Mouse (Mus musculus): ENCODE measurements around the gene Lmod1.
"Not testable (repeated sequence)": the region's sequence is repeated elsewhere in the genome, so short reads cannot be mapped to it uniquely, and the experiment has no call there.

Gene Lmod1

DNA sequence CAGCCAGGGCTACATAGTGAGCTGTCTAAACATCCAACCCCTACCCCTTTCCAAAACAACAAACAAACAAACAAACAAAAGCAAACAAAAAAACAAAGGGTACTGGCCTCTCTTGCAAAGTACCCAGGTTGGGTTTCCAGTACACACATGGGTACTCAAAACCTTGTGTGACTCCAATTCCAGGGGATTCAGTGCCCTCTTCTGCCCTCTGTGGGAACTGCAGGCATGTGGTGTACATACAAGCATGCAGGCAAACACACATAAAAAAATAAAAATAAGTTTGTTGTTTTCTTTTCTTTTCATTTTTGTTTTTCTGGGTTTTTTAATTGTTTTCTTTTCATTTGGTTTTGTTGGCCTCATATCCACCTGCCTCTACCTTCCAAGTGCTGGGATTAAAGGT is 37.5 kb downstream of the Lmod1 start:
- no peak for DNase-seq (ENCODE audit: low read depth, low spot score)

DNA sequence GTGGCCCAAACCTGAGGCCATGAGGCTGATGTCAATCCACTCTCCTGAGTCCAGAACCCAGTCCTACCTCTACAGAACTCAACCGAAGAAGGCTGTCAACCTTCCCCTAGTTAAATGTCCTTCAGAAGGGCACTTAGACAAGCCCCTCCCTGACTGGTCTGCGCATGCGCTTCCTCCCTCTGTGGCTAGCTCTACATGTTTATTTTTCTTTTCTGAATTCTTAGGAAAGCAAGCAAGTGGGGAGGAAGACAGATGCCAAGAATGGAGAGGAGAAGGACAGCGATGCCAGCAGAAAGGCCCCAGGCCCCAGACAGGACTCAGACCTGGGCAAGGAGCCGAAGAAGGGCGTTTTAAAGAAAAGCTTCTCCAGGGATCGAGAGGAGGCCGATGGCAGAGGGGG is 38.8 kb downstream of the Lmod1 start:
- DNase-seq (ENCODE audit: low read depth, low spot score): no peak

DNA sequence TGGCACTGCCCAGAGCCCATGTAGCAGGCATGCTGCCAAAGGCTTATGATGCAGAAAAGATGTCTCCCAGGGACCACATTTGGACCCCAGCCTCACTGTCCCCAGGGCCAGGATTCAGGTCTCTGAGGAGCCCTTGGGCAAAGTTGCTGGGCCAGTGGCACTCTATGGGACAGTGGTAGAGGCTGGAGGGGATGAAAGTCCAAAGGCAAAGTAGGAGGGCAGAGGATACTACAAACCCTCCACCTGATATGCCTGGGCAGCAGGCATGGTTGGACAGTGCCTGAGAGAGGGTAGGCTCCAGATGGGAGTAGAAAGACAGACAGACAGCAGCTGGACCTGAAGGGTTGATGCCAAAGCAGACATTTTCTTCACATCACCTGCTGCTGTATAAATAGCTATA is 41.8 kb downstream of the Lmod1 start:
- no peak for DNase-seq (ENCODE audit: low read depth, low spot score)

- no peak for DNase-seq (ENCODE audit: low read depth, low spot score)
Measured at GRCm38 (mm10) chr1:135367005-135367404, 42.4 kb downstream of the Lmod1 start.

DNA sequence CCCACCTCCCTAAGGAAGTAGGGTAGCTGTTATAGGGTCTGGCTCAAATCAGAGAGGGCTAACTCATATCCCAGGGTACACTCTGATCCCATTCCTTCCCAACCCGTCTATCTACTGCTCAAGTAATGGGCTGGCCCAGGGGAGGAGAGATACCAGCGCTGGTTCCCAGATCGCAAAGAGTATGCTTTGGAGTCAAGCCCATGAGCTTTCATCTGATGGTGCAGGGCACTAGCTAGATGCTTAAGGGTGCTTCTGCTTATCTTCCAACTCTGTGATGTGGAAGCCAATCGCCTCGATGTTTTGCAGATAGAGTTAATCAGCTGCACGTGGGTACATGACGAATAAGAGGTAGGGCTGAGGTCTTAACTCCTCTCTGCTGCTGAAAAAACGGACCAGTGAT is 43.0 kb downstream of the Lmod1 start:
- DNase-seq (ENCODE audit: low read depth, low spot score): no peak

DNA sequence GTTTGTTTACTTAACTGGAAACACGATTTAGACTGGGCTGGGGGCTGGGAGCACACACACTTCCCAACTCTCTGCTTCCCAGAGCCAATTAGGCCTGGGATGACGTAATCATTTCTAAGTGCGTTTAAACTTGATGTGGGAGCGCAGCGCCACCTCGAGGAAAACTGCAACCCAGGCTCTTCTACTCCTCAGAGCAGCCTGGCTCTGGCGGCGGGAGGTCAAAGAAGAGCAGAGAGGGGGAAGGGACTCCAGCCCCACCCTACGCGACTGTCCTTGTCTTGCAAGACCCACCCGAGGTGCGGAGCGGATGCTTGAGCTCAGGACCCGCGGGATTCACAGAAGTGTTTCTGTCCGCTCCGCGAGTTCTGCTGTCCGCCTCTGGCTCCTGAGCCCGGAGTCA is 43.6 kb downstream of the Lmod1 start:
- DNase-seq (ENCODE audit: low read depth, low spot score): peak; percentile 86

DNA sequence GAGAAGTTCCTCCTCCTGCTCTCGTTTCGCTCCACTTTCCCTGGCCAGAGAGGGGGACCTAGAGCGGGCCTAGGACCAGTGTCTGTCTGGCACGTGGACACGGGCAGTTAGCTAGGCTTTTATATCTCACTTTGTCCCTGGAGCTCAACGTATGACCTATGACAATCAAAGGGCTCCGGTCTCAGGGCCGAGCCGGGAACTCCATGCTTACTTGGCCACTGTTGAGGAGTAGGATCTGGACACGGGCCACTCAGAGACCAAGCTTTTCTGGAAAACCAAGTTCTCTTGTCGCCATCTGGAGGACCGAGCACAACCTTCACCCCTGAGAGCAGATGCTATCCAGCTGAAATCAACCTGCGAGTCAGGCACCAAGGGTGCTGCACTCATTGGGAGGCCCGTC is 44.4 kb downstream of the Lmod1 start:
- DNase-seq (ENCODE audit: low read depth, low spot score): no peak

DNA sequence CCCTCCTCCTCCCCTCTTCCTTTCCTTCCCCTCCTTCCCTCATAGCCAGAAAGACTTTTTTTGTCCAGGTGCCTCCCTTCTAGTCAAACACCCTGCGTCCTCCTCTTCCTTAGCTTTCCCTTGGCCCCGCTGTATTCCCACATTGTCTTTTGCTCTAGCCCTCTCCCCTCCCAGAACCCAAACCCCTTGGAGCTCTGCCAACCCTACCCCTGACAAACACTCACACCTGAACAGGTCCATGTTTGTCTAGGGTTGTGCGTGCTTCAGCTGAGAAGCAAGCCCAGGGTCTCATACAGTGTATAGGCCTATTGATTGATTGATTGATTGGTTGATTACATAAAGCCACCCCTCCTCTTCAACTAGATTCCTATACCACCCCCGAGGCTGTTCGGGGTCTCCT is 44.8 kb downstream of the Lmod1 start:
- DNase-seq (ENCODE audit: low read depth, low spot score): no peak

GRCm38 (mm10) chr1:135373171-135373677 is 48.6 kb downstream of the Lmod1 start:
- DNase-seq (ENCODE audit: low read depth, low spot score): peak; percentile 46

GRCm38 (mm10) chr1:135374175-135374867 is 49.7 kb downstream of the Lmod1 start:
- DNase-seq (ENCODE audit: low read depth, low spot score): no peak

GRCm38 (mm10) chr1:135374868-135375581 is 50.4 kb downstream of the Lmod1 start, which contains the start of gene Shisa4:
TSS of gene Shisa4 (minus strand) at chr1:135375237.
- peak; percentile 44 for DNase-seq (ENCODE audit: low read depth, low spot score)

- DNase-seq (ENCODE audit: low read depth, low spot score): no peak
Measured at GRCm38 (mm10) chr1:135378576-135378975, 54.0 kb downstream of the Lmod1 start.

- DNase-seq (ENCODE audit: low read depth, low spot score): no peak
Measured at GRCm38 (mm10) chr1:135379048-135379447, 54.4 kb downstream of the Lmod1 start.

- no peak for DNase-seq (ENCODE audit: low read depth, low spot score)
Measured at GRCm38 (mm10) chr1:135380071-135380991, 55.7 kb downstream of the Lmod1 start.

DNA sequence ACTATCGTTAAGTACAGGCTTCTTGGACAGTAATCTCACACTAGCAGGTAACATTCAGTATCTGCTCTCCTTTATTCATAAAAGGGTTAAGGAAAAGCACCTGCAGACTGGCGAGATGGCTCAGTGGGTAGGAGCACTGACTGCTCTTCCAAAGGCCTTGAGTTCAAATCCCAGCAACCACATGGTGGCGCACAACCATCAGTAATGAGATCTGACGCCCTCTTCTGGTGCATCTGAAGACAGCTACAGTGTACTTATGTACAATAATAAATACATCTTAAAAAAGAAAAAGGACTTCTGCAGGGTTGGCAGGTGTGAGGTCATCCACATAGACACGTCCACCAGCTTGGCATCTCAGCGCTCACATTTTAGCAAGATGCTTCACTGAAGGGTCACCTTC is 57.0 kb downstream of the Lmod1 start:
- DNase-seq (ENCODE audit: low read depth, low spot score): not testable (repeated sequence)

DNA sequence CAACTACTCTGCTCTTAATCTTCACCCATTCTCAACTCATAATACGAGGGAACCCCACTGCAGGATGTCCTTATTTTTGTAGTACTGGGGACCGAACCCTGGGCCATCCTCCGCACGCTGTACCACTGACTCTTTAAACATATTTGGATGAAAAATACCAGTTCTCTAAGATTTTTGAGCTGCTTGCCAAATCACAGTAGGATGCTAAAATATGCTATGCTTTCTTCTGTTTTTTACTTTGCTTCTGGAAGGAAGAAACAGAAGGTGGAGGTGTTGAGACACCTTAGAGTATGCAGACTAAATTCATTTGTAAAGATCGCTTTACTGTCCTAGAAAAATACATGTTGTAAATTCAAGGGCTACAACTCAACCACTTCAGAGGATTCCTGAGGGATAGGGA is 59.6 kb downstream of the Lmod1 start:
- no peak for DNase-seq (ENCODE audit: low read depth, low spot score)

DNA sequence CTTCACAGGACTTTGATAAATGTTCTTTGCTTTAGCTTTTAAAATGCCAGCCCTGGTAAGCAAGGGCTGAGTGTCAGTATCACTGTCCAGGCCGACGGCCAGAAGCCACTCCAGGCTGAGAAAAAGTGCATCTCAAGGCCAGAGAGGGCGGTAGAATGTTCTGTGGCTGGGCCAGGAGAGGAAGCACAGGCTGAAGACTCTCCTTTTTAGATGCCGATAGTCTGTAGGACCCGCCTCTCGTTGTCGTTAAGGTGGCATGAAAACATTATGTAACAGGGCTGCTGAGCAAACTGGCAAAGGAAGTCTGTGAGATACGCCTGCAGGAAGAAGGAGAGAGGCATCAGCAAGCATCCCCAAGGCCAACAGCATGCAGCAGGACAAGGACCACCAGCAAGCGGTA is 60.6 kb downstream of the Lmod1 start:
- DNase-seq (ENCODE audit: low read depth, low spot score): no peak

- no peak for DNase-seq (ENCODE audit: low read depth, low spot score)
Measured at GRCm38 (mm10) chr1:135399466-135399865, 74.9 kb downstream of the Lmod1 start.

GRCm38 (mm10) chr1:135401452-135402110 is 77.0 kb downstream of the Lmod1 start:
- DNase-seq (ENCODE audit: low read depth, low spot score): no peak

GRCm38 (mm10) chr1:135405356-135405755 is 80.7 kb downstream of the Lmod1 start:
- DNase-seq (ENCODE audit: low read depth, low spot score): no peak

DNA sequence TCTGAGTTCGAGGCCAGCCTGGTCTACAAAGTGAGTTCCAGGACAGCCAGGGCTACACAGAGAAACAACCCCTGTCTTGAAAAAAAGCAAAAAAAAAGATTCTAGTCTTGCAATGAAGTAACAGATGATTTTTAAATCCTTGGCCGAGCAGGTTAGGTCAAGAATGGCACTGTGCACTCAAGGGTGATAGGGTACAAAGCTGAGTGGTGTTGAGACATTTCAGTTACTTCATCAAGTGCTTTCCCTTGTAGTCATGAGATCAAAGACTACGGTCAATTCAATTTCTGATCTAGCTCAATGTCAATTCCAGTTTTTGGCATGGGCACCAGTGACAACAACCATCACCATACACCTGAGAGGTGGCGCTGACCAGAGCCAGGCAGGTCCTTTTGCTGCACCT is 84.4 kb downstream of the Lmod1 start:
- no peak for DNase-seq (ENCODE audit: low read depth, low spot score)
